Mouse (Mus musculus): ENCODE data around the gene Sec16b.

Sec16b gene

DNA sequence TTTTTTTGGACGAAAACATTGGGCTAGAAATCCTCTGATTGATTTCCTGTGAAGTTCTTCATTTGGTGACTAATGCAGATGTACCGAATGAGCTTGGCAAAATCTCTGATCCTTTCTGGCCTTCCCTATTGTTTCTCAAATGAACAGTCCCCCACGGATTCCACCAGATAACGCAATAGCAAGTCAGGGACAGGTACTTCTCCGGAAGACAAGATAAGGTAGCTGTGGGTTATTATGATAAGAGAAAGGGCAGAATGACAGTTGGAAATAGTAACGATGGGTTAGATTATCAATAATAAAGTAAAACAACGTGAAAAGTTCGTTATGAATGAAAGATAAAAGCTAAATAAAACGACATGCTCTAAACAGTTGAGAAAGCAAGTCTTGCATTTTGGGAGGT lies 7.0 kb downstream of the Sec16b start:
- DNase-seq (ENCODE audit: low spot score in 2 of 2): no peak

DNA sequence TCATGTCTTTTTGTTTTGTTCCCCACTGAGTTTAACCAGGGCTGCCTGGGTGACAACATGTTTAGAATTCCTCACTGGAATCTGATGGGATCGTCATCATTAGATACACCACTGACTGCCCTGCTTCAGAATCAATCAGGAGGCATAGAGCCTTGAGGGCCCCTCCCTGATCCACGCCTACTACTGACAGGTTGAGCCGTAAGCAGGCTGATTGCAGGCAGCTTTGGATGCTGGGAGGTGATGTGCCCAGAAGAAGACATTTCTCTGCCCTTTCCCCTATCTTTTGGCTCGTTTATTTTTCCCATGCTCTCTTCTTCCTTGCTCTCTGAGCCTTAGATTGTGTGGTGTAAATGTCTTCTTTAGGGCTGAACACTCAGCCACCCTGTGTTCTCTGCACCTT lies 7.8 kb downstream of the Sec16b start:
- no peak for DNase-seq (ENCODE audit: low spot score in 2 of 2)

DNA sequence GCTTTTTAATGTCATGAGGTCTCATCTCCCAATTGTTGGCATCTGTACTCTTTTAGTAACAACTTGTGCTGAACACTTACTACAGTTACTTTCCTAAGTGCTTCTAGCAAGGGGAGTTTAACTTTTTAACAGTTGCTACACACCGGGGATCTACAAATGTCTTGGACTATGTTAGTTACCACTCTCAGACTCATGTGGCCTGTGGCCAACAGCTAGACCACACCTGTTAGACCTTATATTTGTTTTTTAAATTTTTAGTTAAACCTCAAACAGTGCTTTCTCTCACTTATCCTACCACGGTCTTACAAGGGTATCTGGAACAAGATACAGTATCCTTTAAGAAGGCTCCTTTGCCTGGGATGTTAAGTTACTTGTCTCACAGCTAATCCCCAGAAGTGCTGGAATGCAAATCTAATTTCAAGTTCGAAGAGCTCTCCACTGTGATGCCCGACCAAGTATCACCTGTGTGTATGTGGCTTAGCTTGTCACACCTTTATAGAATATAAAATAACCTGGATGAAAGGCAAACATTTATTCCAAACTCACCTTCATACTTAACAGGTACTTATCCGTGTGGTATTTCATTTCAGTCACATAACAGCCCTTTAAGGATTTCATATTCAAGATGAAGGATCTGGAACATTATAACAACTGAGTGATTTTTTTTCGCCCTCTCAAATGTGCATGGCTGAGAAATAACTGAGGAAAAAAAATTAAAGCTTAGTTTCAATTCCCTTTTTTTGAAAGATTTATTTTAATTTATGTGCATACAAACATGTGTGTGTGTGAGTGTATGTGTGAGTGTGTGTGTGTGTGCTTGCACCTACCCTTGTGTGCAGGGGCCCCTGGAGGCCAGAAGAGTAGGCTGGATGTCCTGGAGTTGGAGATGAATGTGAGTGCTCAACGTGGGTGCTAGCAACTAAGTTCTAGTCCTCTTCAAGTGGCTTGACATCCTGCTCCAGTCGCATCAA lies 10.6 kb downstream of the Sec16b start:
- DNase-seq (ENCODE audit: low spot score in 2 of 2): no peak

DNA sequence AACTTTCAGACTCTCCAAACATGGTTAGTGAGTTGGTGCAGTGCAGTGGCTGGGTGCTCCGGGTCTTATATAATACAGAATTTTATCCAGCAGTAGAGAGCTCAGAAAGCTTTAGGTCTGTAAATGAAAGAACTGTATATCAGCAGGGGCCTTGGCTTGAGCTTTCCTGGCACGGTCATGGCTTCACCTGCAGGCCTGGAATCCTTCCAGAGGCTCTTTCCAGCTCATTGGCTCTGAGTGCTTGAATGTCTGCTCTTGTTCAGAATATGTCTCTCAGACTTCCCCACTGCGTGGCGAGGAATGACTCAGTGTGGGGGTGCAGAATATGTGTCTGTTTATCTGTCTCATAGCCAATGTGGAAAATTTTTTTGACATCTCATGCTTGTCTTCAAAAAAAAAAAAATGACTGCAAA lies 11.6 kb downstream of the Sec16b start:
- peak; percentile 81 to 84 for DNase-seq (ENCODE audit: low spot score in 2 of 2)

DNA sequence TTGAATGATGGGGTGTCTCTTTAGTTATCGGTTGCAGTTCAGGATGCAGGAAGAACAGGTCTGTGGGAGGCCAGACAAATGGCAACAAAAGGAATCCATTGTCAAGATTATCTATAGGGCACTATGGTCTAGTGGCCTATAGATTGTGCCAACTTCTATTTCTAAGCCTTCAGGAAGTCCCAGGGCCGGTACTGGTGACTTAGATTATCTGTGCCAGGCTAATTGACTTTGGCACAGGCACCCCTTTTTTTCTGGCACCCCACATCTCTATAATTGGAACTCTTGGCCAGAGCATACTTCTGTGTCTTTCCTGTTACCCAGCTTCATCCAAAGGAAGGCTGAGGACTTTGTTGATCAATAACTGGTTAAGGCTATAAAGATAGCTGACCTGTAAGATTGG lies 12.9 kb downstream of the Sec16b start:
- no peak for DNase-seq (ENCODE audit: low spot score in 2 of 2)

DNA sequence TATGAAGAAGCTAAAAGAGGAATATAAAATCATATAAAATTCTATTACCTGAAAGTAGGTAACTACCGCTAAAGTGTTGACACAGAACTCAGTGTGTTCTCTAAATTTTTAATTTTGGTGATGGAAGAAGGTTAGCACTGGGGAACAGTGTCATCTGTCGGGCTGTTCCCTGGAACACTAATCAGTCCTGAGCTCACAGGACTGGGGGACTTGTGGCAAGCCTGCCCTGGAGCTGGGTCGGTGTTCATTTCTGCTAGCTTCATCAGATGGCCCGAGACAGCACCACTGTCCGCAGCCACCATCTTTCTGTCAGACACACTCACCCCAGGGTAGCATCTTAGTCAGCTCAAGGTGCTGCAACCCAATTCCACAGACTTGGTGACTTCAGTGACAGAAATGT lies 15.8 kb downstream of the Sec16b start:
- no peak for DNase-seq (ENCODE audit: low spot score in 2 of 2)

DNA sequence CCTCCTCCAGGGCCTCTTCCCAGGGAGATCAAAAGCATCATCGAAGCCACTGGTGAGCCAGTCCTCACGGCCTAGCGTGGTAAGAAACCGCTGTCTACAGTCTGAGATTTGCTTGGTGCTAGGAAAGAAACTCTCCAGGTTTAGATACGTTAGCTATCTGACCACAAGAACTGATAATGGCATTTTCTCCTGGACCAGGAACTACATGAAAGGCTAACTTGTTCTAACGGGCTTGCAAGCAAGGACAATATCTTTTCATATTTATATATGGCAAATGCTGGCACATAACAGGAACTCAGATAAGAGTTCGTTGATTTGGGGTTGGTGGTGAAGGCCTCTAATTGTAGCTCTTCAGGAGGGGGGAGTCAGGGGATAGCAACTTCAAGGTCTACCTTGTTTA lies 18.2 kb downstream of the Sec16b start:
- DNase-seq (ENCODE audit: low spot score in 2 of 2): no peak

DNA sequence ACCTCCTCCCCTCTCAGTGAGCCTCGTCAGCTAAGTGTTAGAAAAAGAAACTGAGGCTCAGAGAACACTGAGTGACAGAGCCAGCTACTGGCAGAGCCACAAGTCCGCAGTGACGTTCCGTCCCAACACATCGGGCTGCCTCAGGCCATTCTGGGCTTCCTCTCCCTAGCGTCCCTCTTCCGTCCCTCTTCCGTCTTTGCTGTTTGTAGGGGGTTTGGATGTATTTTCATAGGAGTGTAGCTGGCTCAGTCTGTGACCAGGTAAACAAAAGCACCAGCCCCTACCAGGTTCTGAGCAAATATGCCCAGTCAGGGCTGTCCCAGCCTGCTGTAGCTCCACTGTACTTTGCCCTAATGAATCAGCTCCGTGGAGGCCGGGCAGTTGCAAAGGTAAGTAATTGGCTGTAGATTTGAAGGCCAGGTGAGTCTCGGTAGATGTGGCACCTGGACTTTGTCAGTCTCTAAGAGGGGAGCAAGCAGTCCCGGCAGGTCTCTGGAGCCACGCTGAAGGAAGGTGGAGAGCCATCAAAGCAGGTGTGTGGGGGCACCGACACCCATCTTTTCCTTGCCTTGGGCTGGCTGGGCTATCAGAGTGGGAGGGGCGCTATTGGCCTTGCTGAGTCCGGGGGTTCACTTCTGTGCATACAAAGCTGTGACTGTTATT lies 19.3 kb downstream of the Sec16b start:
- no peak for DNase-seq (ENCODE audit: low spot score in 2 of 2)

DNA sequence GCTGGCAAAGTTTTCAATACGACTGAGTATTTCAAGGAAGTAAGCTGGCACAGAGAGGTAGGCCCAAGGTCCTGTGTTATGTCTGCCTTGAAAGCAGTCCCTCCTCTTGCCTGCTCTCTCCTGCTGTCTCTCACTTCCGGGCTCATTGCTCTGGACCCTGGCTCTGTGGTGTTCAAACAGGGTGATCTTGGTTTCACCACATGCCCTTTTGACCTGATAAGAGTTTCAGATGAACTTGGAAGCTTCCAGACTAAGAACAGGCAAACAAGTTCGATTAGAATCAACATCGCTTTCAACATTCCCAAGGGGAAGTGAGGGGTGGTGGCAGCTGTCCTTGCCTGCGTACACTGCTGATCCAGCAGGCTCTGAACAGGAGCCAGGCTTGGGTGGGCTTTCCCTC lies 20.1 kb downstream of the Sec16b start:
- no peak for DNase-seq (ENCODE audit: low spot score in 2 of 2)

DNA sequence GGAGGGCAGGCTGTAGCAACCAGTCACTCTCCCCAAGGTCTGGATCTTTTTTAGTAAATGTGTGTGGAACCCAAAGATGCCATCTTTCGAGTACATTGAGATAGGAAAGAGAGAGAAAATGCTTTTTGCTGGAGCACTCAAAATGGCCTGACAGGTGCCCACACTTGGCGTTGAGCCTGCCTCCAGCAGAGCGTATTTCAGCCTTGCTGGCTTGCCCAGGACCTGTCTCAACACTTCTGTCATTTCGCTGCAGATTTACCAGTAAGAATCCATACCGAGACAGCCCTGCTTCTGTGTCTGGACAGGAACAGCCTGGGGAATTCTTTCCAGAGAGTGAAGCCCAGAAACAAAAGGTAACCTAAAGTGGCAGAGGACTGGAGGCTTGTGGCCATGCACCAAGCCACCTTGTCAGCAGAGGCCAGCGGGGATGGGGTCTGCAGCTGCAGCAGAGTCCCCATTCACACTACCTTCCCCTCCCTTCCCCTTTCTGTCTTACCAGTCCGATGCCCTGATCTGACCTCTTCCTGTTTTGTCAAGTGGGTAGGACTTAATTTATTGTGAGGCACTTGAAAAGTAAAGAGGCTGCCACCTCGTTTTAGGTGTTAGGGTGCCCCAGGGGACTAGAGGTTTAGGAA lies 26.4 kb downstream of the Sec16b start:
- DNase-seq (ENCODE audit: low spot score in 2 of 2): no peak

DNA sequence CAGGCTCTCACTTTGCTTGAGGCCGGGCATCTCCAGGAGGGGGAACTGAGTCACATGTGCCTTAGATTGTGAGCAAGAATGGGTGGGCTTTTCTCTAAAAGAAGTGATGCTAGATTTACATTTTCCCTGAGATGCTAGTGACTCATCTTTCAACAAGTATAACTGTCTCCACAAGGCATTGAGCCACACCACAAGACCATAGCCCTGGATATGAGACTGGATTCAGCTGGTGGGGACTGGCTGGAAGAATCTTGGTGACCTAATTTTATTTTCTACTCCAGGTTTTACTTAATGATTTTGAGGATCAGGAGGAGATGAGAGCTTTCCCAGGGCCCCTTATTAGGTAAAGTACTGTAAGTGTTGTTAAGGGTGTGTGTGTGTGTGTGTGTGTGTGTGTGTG lies 29.0 kb downstream of the Sec16b start:
- DNase-seq (ENCODE audit: low spot score in 2 of 2): no peak

DNA sequence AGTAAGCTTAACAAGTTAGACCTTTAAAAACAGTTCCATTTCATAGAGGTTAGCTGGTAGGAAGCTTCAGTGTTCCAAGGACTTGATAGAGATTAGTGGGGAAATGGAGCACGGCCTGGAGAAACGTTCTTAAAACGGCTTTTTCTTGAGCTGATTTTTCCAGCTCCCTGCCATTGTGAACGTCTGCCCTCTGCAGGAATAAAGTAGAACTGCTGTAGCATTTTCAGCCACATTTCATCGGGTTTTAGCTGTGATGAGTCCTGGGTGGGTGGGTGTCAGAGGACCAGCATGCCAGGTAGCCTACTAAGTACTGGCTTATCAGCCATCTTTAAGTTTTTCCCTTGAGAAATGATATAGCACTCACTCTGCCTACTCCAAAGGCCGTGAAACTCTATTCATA lies 29.9 kb downstream of the Sec16b start:
- peak; percentile 71 to 81 for DNase-seq (ENCODE audit: low spot score in 2 of 2)

DNA sequence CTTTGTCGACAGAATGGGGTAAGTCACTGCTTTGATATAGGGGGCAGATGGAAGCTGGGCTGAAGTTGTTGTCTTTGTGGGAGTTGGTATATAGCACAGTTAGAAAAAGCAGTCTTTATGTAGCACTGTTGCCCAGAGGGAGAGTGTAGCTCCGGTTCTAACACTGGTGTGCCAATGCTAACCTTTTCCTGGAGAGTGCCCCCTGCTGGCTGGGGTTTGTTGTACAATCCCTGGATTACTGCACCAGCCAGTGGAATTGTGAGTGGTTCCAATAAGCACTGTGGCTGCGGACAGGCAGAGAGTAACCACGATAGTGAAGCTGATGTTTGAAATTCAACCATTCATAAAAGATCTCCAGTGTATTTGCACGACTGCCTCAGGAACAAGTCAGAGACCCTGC lies 31.1 kb downstream of the Sec16b start:
- peak in 1 of 2 experiments; percentile 55 for DNase-seq (ENCODE audit: low spot score in 2 of 2)

DNA sequence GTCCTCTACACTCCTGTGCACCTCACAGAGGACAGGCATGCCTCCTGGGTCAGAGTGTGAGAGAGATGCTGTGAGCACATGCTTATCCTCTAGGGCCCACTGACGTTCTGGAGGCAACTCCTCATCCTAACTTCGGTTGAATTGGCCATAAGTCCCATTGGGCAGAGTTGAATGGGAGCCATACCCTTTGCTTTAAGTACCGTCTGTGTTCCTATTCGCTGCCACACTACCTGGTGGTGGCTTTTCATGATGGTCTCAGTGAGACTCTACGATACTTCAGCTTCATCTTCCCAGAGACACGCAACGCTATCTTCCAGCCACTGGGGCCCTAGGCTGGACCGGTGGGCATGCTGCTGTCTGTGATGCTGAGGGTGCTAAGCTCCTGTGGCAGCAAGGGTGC lies 38.5 kb downstream of the Sec16b start:
- DNase-seq (ENCODE audit: low spot score in 2 of 2): no peak

DNA sequence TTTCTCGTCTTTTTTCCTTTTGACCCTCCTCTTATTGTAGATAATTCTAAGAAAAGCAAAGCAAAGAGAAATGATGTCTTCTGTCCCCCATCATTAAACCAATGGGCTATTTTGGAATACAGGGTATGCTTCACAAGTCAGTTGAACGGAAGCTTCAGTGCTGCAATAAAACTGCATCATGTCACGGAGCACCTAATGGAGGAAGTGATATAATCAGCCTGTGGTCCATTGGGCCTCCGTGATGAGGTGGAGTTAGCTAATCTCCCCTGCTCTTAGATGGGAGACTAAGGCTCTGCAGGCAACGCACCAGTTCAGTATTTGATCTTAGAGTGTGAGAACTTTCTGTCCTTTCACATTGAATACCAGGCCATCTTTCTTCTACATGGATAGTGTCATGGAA lies 41.1 kb downstream of the Sec16b start:
- no peak for DNase-seq (ENCODE audit: low spot score in 2 of 2)

DNA sequence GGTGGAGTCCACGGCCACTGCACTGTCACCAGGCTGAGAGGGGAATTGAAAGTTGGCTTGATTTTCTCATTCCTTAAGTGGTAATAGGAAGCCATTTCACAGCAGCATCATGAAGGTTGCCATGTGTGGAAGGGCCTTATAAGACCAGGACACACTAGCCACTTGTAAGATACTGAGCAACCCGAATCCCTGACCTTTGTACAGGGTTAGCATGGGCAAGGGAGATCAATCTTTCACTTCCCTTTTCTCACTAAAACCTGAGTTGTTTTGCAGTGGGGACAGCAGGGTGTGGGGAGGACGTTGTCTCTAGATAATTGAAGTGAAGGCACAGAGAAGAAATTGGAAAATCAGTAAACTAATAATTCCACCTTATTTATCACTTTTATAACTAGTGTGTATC lies 43.2 kb downstream of the Sec16b start:
- no peak for DNase-seq (ENCODE audit: low spot score in 2 of 2)

DNA sequence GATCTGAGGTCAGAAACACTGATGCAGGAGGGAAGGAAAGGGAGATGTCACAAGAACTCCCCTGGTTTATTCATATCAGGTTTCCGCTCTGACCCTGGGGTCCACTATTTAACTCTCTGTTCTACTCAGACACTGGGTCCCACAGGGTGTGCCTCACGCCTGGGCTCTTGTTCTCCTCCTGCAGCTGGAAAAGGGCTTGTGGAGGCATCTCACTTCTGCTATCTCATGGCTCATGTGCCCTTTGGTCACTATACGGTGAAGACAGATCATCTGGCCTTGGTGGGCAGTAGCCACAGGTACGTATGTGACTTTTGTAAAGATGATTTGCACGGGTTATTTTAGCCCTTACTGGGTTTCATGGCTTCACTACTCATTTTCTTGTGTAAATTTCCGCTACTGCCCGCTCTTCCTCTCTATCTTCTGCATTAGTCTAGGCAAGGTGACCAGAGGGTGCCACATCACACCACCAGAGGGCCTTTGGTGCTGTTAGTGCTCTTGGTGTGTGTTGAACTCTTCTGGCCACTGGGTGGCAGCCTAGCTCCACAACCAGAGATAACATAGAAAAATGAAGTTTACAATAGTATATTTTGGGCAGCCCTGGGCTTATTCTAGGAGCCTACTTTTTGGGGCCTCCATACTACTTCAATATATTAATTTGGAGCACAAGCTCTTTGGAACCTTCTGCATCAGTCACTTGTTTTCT lies 46.4 kb downstream of the Sec16b start:
- DNase-seq (ENCODE audit: low spot score in 2 of 2): peak; percentile 83 to 92

DNA sequence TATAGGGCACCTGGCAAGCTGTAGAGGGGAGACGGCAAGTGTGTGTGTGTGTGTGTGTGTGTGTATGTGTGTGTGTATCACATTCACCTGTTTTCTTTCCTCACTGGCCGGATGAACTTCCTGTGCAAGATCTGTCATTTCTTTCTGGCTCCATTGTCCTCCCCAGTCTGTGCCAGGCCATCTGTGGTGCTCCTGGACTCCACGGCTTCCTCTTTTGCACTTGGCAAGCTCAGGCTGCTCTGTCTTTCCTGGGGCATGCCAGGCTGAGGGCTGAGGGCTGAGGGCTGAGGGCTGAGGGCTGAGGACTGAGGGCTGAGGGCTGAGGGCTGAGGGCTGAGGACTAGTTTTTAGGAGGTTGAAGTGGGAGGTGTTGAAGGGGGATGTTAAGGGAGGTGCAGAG lies 47.6 kb downstream of the Sec16b start:
- peak in 1 of 2 experiments; percentile 34 for DNase-seq (ENCODE audit: low spot score in 2 of 2)

DNA sequence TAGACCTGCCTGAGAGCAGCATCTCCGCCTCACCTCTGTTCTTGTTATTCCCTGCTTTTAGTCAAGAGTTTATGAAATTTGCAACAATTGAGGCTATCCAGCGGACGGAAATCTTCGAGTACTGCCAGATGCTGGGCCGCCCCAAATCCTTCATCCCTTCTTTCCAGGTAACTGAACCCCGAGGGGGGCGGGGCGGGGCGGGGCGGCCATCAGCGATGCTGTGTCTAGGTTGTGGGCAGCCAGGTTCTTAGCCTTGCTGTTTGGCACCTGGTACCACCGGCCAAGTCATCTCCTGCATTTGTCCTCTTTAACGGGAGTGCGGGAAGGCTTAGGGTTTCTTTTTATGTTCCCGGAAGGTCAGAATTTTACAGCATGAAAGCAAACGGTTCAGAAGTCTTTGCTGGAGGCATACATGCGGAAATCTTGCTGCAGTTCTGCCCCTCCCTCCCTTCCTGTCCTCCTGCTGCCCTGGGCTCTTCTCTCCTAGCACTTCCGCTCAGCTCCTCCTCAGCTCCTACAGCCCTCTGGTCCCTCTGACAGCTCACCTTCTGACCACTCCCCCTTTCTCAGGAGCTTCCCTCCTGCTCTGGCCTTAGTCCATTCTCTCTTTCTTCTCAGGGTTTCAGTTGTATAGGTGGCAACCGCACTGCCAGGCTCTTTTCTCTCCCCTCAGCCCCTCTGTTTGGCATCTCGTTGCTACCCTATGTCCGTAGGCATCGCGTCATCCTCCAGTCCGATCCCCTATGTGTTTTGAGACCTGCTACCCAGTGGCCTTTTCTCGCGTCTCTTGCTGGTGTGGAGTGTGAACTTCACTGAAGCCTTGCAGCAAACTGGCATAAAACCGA lies 48.4 kb downstream of the Sec16b start:
- DNase-seq (ENCODE audit: low spot score in 2 of 2): no peak

DNA sequence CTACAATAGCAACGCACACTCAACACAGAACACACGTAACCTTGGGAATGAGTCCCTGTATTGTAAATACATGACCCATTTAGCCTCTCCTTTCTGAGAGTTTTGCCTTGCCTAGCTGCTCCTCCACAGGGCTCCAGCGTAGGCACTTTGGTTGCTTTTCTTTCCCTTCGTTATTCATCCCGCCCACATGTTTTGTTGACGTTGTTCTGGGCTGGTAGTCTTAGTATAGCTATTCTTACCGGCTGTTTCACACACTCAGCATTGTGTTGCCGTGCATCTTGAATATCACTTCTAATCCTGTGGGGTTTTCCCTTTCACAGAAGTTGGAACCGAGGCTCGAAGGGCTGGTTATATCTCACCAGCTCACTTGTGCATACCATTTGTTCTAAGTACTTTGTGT lies 49.2 kb downstream of the Sec16b start:
- DNase-seq (ENCODE audit: low spot score in 2 of 2): peak; percentile 69 to 72

DNA sequence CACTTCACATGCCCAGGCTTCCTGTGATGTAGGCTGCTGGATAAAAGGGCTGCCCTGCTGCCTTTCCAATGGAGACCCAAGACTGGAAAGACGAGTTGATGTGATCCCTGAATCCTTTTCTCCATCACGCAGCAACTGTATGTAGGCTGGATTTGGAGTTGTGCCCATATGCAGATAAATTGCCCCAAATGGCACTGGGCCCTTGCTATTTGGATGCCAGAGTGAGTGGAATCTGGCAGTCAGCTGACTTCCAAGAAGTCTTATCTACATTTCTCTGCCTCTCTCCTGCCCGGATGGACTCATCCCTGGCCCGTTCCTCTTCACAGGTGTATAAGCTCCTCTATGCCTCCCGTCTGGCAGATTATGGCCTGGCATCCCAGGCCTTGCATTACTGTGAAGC lies 49.9 kb downstream of the Sec16b start:
- DNase-seq (ENCODE audit: low spot score in 2 of 2): peak in 1 of 2 experiments; percentile 17

All from right cerebral cortex, adult 2 months (tissue).